Mouse (Mus musculus): ENCODE measurements around the gene Trabd.

DNA sequence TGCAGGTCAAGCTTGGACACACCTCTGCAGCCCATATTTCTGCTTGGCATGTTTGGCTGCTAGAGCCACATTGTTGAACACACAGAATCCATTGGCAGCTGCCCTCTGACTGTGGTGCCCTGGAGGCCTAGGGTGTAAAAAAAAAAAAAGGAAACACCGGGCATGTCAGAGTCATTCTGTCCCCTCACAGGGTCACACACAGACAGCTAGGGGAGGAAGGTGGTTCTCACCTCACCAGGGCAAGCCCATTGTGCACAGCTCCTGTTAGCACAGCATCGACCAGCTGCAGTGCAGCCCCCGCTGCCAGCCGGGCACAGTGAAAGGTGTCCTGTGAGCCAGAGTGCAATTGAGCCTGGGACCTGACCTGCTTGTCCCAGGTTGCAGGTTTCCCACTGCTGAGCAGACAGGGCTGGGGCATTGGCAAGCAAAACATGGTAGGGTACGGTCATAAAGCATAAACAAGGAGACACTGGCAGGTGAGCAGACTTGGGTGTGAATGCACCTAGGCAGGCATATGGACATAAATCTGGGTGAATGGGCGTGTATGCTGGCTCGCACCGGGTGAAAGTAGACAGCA, 52.5 kb downstream of the Trabd start:
- no peak for TF ChIP-seq CTCF (IDR thresholded peaks at IDR 0.05; ENCODE audit: low read depth)
- TF ChIP-seq EP300 (IDR thresholded peaks at IDR 0.05; ENCODE audit: low read depth), result no peak

Measured in heart, postnatal 0 days (tissue).